Mouse (Mus musculus): ENCODE results near the gene Zfp354a. TPM values are rescaled to one million over a fixed set of nuclear protein-coding genes. Genes with fewer than 3 reads are reported as not detected.
"Not testable (repeated sequence)": the region's sequence is repeated elsewhere in the genome, so short reads cannot be mapped to it uniquely, and the experiment has no call there.

Gene Zfp354a
- total RNA-seq (2014; rRNA removed) (3.1 and 3.6 TPM in 2 replicates), polyA plus RNA-seq (2012; rRNA removed) (1.6 and 1.9 TPM in 2 replicates)

DNA sequence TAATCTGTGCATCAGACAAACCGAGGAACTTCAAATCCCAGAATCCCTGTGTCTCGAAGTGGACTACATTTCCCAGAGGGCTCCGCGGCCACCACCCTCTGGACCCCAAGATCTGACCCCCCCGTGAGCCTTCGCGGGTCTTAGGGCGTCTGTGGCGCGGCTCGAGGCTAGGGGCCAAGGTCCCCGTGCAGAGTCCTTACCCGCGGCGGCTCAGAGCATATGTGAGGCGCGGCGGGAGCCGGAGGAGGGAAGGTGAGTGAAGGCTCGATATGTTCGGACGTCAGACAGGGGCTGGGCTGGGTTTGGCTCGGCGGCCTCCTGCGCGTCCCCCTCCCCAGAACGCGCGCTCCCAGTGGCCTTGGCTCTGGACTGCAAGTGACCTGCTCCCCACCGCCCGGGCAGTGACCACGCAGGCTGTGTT lies at the start of gene Zfp354a:
TSS of gene Zfp354a (plus strand) at position 107 of the 421 bp plus-strand sequence.
- H3K4me3 ChIP-seq (ENCODE audit: insufficient read depth, low read depth, low read length) = peak within 1 kb of the TSS; percentile 96
- TF ChIP-seq CTCF (IDR thresholded peaks at IDR 0.05; ENCODE audit: low read depth, low read length) = no peak
- no peak for TF ChIP-seq POLR2A (IDR thresholded peaks at IDR 0.05; ENCODE audit: extremely low read depth, insufficient read depth, low read length)
- peak within 1 kb of the TSS; percentile 62; the same call in 1 of the 2 replicates for H3K27ac ChIP-seq (replicated peaks; ENCODE audit: insufficient read depth, low read depth, low read length)
- whole genome bisulfite sequencing = under 1% methylated on average over 32 of the region's 32 CpGs
- no peaks in the 10 kb centered on the region for H3K27me3 ChIP-seq (ENCODE audit: control insufficient read depth, insufficient read depth, low read length)
- peaks cover 5% of the 10 kb centered on the region; the same call in 1 of the 2 replicates for H3K4me1 ChIP-seq (ENCODE audit: control insufficient read depth, insufficient read depth, low read length)
- DNase-seq (ENCODE audit: extremely low read depth, low read depth, low spot score) = peak; percentile 76
- H3K79me2 ChIP-seq (ENCODE audit: control insufficient read depth, insufficient read depth, low read length) = no peaks in the 10 kb centered on the region
- peak within 1 kb of the TSS; percentile 91 for H3K9ac ChIP-seq (ENCODE audit: low read depth, low read length)
- peaks cover 4% of the 10 kb centered on the region; the same call in 1 of the 2 replicates for H3K36me3 ChIP-seq (ENCODE audit: control insufficient read depth, insufficient read depth, low read length)

DNA sequence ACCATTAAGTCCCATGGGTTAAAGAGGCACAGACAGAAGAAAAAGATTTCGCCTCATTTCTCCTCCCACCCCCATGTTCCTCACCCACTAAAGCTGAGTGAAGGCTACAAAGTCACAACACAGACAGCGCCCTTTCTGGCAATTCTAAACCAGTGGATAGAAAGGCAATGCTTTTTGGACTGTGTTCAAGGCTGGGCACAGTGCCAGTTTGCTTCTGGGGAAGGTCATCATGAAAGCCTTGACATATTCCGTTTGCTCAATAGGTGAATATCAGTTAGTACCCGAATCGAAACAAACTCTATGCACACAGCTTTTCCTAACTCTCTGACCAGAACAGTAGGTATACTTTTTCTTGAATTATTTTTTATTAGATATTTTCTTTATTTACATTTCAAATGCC lies 47.2 kb upstream of the Zfp354a start:
- no peak overlapping the region for H3K4me3 ChIP-seq (ENCODE audit: insufficient read depth, low read depth, low read length)
- 25% methylated on average over 5 of the region's 5 CpGs for WGBS
- TF ChIP-seq POLR2A (IDR thresholded peaks at IDR 0.05; ENCODE audit: extremely low read depth, insufficient read depth, low read length) (no peak), CTCF (IDR thresholded peaks at IDR 0.05; ENCODE audit: low read depth, low read length) (no peak)
- H3K4me1 ChIP-seq (ENCODE audit: control insufficient read depth, insufficient read depth, low read length) = no peaks in the 10 kb centered on the region
- peak; percentile 61 for DNase-seq (ENCODE audit: extremely low read depth, low read depth, low spot score)
- H3K79me2 ChIP-seq (ENCODE audit: control insufficient read depth, insufficient read depth, low read length) = no peaks in the 10 kb centered on the region
- no peak overlapping the region for H3K27ac ChIP-seq (replicated peaks; ENCODE audit: insufficient read depth, low read depth, low read length)
- no peaks in the 10 kb centered on the region for H3K36me3 ChIP-seq (ENCODE audit: control insufficient read depth, insufficient read depth, low read length)
- H3K9ac ChIP-seq (ENCODE audit: low read depth, low read length) = no peak overlapping the region
- no peaks in the 10 kb centered on the region for H3K27me3 ChIP-seq (ENCODE audit: control insufficient read depth, insufficient read depth, low read length)

DNA sequence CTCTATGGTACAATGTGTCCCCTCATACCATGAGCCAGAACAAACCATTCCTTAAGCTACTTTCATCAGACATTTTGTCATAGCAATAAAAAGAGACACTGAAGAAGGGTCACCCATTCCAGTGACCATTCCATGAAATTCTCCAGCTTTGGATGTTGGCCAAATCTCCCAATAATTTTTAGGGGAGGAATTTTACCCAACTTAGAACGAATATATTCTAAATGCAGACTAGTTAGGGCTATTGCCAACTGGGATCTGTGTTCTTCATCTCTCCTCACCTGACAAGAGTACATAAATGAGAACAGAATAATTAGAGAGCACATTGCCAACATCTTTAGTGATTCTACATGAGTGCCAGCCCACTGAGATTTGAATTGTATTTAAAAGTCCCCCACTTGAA lies 45.1 kb upstream of the Zfp354a start, which contains the start of gene Olfr54:
TSS of gene Olfr54 (plus strand) at position 301 of the 400 bp plus-strand sequence.
- no peak for TF ChIP-seq POLR2A (IDR thresholded peaks at IDR 0.05; ENCODE audit: extremely low read depth, insufficient read depth, low read length)
- TF ChIP-seq CTCF (IDR thresholded peaks at IDR 0.05; ENCODE audit: low read depth, low read length) = no peak
- 65% methylated on average over 1 of the region's 1 CpGs for WGBS
- no peak within 1 kb of the TSS for H3K27ac ChIP-seq (replicated peaks; ENCODE audit: insufficient read depth, low read depth, low read length)

DNA sequence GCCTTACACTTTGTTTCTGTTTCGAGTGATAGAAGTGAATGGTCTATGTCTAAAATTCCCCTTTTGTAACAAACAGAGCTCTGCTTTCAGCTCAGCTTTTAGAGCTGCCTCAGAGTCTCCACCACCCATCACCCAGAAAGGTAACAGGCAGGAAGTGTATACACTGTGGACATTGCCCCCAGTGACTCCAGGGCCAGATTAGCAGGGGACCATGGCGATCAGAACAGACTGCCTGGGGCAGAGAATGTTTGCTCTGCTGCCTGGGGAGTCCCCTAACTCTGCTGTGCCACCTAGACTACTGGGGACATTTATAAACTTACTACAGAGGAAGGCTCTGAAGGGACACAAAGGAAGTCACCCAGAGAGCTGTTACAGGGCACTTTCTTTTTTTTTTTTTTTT lies 42.7 kb upstream of the Zfp354a start:
- Histone ChIP-seq H3K27me3 (ENCODE audit: control insufficient read depth, insufficient read depth, low read length) (no peaks in the 10 kb centered on the region), H3K4me3 (ENCODE audit: insufficient read depth, low read depth, low read length) (no peak overlapping the region), H3K36me3 (ENCODE audit: control insufficient read depth, insufficient read depth, low read length) (no peaks in the 10 kb centered on the region), H3K27ac (replicated peaks; ENCODE audit: insufficient read depth, low read depth, low read length) (no peak overlapping the region), H3K79me2 (ENCODE audit: control insufficient read depth, insufficient read depth, low read length) (no peaks in the 10 kb centered on the region), H3K4me1 (ENCODE audit: control insufficient read depth, insufficient read depth, low read length) (no peaks in the 10 kb centered on the region), H3K9ac (ENCODE audit: low read depth, low read length) (no peak overlapping the region)
- no peak for DNase-seq (ENCODE audit: extremely low read depth, low read depth, low spot score)
- 40% methylated on average over 2 of the region's 2 CpGs for WGBS
- no peak for TF ChIP-seq POLR2A (IDR thresholded peaks at IDR 0.05; ENCODE audit: extremely low read depth, insufficient read depth, low read length)
- TF ChIP-seq CTCF (IDR thresholded peaks at IDR 0.05; ENCODE audit: low read depth, low read length) = no peak

More for the DNA sequence above, 45.1 kb upstream of the Zfp354a start, which contains the start of gene Olfr54:
- H3K4me1 ChIP-seq (ENCODE audit: control insufficient read depth, insufficient read depth, low read length) = no peaks in the 10 kb centered on the region
- no peaks in the 10 kb centered on the region for H3K27me3 ChIP-seq (ENCODE audit: control insufficient read depth, insufficient read depth, low read length)
- no peak within 1 kb of the TSS for H3K9ac ChIP-seq (ENCODE audit: low read depth, low read length)
- no peak within 1 kb of the TSS for H3K4me3 ChIP-seq (ENCODE audit: insufficient read depth, low read depth, low read length)
- no peaks in the 10 kb centered on the region for H3K79me2 ChIP-seq (ENCODE audit: control insufficient read depth, insufficient read depth, low read length)
- H3K36me3 ChIP-seq (ENCODE audit: control insufficient read depth, insufficient read depth, low read length) = no peaks in the 10 kb centered on the region
- DNase-seq (ENCODE audit: extremely low read depth, low read depth, low spot score) = no peak

DNA sequence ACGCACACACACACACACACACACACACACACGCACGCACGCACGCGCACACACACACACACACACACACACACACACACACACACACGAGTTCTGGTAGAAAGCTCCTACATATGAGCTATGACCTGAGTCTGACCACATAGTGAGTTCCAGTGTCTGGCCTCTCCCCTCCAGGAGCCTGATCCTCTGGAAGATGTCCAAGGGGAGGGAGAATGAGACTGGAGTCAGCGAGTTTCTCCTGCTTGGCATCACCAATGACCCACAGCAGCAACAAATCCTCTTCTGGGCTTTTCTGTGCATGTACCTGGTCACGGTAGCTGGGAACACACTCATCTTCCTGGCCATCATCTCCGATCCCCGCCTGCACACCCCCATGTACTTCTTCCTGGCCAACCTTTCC lies 32.2 kb upstream of the Zfp354a start:
- not testable (repeated sequence) for H3K4me3 ChIP-seq (ENCODE audit: insufficient read depth, low read depth, low read length); H3K27ac ChIP-seq (replicated peaks; ENCODE audit: insufficient read depth, low read depth, low read length); H3K36me3 ChIP-seq (ENCODE audit: control insufficient read depth, insufficient read depth, low read length); DNase-seq (ENCODE audit: extremely low read depth, low read depth, low spot score); H3K9ac ChIP-seq (ENCODE audit: low read depth, low read length); H3K4me1 ChIP-seq (ENCODE audit: control insufficient read depth, insufficient read depth, low read length); H3K27me3 ChIP-seq (ENCODE audit: control insufficient read depth, insufficient read depth, low read length); H3K79me2 ChIP-seq (ENCODE audit: control insufficient read depth, insufficient read depth, low read length)
- WGBS = 84% methylated on average over 11 of the region's 11 CpGs

DNA sequence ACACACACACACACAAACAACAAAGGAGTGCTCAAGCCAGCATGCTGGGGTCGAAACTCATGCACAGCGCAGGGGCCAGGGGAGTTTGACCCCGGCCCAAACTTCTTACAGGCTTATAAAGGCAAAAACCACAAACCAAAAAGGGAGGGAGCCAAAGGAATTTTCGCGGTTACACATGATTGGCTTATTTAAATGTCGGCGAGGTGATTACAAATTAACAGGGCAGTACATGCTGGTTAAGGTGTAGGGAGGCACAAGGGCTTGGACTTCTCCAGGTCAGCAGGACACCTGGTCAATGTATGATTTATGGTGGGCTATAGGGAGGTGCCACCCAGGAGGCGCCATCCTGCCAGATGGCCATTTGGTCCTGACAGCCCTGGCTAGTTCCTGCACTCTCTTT lies 29.7 kb upstream of the Zfp354a start:
- WGBS = 88% methylated on average over 8 of the region's 8 CpGs
- not testable (repeated sequence) for DNase-seq (ENCODE audit: extremely low read depth, low read depth, low spot score); H3K4me3 ChIP-seq (ENCODE audit: insufficient read depth, low read depth, low read length)

More for the DNA sequence above, 29.7 kb upstream of the Zfp354a start:
- not testable (repeated sequence) for H3K36me3 ChIP-seq (ENCODE audit: control insufficient read depth, insufficient read depth, low read length); H3K9ac ChIP-seq (ENCODE audit: low read depth, low read length); H3K27ac ChIP-seq (replicated peaks; ENCODE audit: insufficient read depth, low read depth, low read length); H3K27me3 ChIP-seq (ENCODE audit: control insufficient read depth, insufficient read depth, low read length); H3K79me2 ChIP-seq (ENCODE audit: control insufficient read depth, insufficient read depth, low read length); H3K4me1 ChIP-seq (ENCODE audit: control insufficient read depth, insufficient read depth, low read length)
